Mouse (Mus musculus) forebrain, embryonic 16.5 days (tissue): ENCODE data around the gene Scnn1a. TPM values are rescaled to one million over a fixed set of nuclear protein-coding genes. Genes with fewer than 3 reads are reported as not detected.
"Not testable (repeated sequence)": the region's sequence is repeated elsewhere in the genome, so short reads cannot be mapped to it uniquely, and the experiment has no call there.

ENCODE experiments used
- ATAC-seq: fragments of 200-750 bp; cut with Nextera tagmentation; 2 replicates; pipeline ENCODE4 v1.8.0; 2017; ENCODE audit warnings: mild to moderate bottlenecking, moderate library complexity
- H3K27ac ChIP-seq: fragments of 300-500 bp; sonication (generic); 2 replicates; pipeline ENCODE4 v1.5.1; 2014; ENCODE audit warnings: low read length, control low read depth
- H3K27me3 ChIP-seq: fragments of 300-500 bp; sonication (generic); replicated peaks from 2 replicates; pipeline ENCODE4 v1.6.1; 2014; ENCODE audit warnings: low read length; ENCODE audit not compliant: control insufficient read depth, insufficient read depth
- H3K36me3 ChIP-seq: fragments of 300-500 bp; sonication (generic); 2 replicates; pipeline ENCODE4 v1.6.1; 2014; ENCODE audit not compliant: control insufficient read depth, insufficient read depth
- H3K4me1 ChIP-seq: fragments of 300-500 bp; sonication (generic); replicated peaks from 2 replicates; pipeline ENCODE4 v1.6.1; 2014; ENCODE audit warnings: low read length; ENCODE audit not compliant: control insufficient read depth, insufficient read depth
- H3K4me2 ChIP-seq: fragments of 300-500 bp; sonication (generic); 2 replicates; pipeline ENCODE4 v1.6.1; 2014; ENCODE audit warnings: mild to moderate bottlenecking, low read length, control low read depth
- H3K4me3 ChIP-seq: fragments of 300-500 bp; sonication (generic); replicated peaks from 2 replicates; pipeline ENCODE4 v1.5.1; 2014; ENCODE audit warnings: mild to moderate bottlenecking, low read length, control low read depth
- H3K9ac ChIP-seq: fragments of 300-500 bp; sonication (generic); replicated peaks from 2 replicates; pipeline ENCODE4 v1.6.1; 2014; ENCODE audit warnings: low read depth, low read length, control low read depth
- H3K9me3 ChIP-seq: fragments of 300-500 bp; sonication (generic); 2 replicates; pipeline ENCODE4 v1.6.1; 2016; ENCODE audit warnings: low read length; ENCODE audit not compliant: control insufficient read depth
- WGBS: fragments of 180-500 bp; shearing (Covaris S2); extraction: QIAGEN DNeasy Blood & Tissue Kit; methylation state at CpG from one replicate; pipeline ENCODE4 v1.1.7; 2014; 5-methylcytosine and 5-hydroxymethylcytosine counted together
- polyA plus RNA-seq: library from polyadenylated mRNA; unstranded; fragments of >200 nt; fragmentation: Nextera tagmentation; extraction: Ambion mirVana; gene quantifications from 2 replicates; pipeline ENCODE4 v1.2.1, GENCODE M21; 2015

The Scnn1a gene
- 0.34 and 0.39 TPM in 2 replicates for polyA plus RNA-seq

GRCm38 (mm10) chr6:125320323-125320722, at the start of gene Scnn1a:
Gene Scnn1a (plus strand): TSS chr6:125320659.
- no peak within 1 kb of the TSS for H3K4me2 ChIP-seq
- H3K27ac ChIP-seq, result no peak within 1 kb of the TSS
- 0 out of 2 replicates have a peak, but pooled peaks cover 3% of the 10 kb centered on the region for H3K4me1 ChIP-seq
- no peak within 1 kb of the TSS for H3K4me3 ChIP-seq
- no peaks in the 10 kb centered on the region for H3K9me3 ChIP-seq
- 86% methylated on average over 1 of the region's 1 CpGs for WGBS
- no peak for ATAC-seq
- no peaks in the 10 kb centered on the region for H3K36me3 ChIP-seq
- H3K27me3 ChIP-seq, result peaks cover 22% of the 10 kb centered on the region
- no peak within 1 kb of the TSS for H3K9ac ChIP-seq

DNA sequence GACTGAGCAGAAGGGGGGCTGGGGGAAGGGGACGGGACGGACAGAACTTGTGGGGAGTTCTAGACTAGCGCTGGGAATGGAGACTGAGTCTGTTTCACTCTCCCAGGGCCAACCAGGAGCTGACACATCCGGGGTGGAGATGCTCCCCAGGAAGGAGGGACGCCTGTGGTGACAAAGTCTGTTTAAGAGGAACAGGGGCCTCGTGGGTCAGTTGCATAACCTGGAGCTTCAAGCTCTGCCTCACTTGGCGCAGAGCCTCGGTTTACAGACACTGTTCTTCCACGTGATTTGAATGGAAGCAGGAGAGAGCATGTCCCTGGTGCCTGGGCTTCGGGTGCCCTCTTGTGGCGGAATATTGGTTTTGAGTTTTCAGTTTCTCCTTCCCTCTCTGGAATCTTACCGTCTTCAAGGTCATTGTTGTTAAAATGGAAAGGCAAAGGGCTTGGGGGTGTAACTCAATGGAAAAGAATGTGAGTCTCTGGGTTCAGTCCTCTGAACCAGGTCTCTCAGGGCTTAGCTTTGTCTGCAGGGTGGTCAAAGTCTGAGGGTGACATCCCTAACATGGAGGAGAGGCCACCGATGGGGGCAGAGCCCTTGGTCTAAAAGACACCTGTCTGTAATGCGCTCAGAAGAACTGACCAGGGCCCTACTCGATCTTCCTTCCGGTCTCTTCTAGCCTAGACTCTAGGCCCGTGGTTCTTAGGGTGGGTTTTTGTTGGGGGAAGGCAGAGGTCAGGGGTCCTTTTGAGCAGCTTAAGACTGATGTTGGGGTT, 48.8 kb upstream of the Scnn1a start:
- peak overlapping the region; percentile 25; the same call in 1 of the 2 replicates for H3K9ac ChIP-seq
- 22% methylated on average over 17 of the region's 17 CpGs for WGBS

DNA sequence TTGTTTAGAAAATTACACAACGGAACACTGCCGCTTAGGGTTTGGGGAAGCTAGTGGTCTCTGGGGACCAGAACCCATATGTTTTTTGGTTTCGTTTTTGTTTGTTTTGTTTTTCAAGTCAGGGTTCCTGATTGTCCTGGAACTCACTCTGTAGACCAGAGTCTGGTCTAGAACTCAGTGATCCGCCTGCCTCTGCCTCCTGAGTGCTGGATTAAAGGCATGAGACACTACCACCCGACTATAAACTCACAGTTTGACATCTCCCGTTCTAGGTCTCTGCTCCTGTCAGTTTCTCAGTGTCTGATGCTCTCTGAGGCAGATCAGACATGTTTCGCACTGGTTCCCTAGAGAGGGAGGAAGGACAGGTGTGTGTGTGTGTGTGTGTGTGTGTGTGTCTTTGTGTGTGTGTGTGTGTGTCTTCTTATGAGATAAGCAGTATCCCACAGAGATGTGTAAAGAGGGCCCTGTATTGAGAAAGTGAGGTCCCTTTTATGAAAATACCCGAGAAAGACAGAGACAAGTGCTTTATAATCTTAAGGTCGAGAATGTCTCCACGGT, 48.2 kb upstream of the Scnn1a start:
- Histone ChIP-seq H3K36me3 (no peaks in the 10 kb centered on the region), H3K4me3 (no peak overlapping the region), H3K4me1 (no peaks in the 10 kb centered on the region), H3K9ac (no peak overlapping the region), H3K27me3 (no peaks in the 10 kb centered on the region), H3K4me2 (no peak overlapping the region), H3K9me3 (no peaks in the 10 kb centered on the region), H3K27ac (no peak overlapping the region)
- WGBS, result 75% methylated on average over 10 of the region's 10 CpGs
- ATAC-seq, result no peak

More for the DNA sequence above, 48.8 kb upstream of the Scnn1a start:
- Histone ChIP-seq H3K9me3 (no peaks in the 10 kb centered on the region), H3K27ac (no peak overlapping the region), H3K4me2 (peak overlapping the region; percentile 49), H3K27me3 (no peaks in the 10 kb centered on the region), H3K36me3 (no peaks in the 10 kb centered on the region), H3K4me1 (no peaks in the 10 kb centered on the region), H3K4me3 (0 out of 2 replicates have a peak overlapping the region, but pooled peaks have one; percentile 7)
- ATAC-seq, result peak; percentile 94

DNA sequence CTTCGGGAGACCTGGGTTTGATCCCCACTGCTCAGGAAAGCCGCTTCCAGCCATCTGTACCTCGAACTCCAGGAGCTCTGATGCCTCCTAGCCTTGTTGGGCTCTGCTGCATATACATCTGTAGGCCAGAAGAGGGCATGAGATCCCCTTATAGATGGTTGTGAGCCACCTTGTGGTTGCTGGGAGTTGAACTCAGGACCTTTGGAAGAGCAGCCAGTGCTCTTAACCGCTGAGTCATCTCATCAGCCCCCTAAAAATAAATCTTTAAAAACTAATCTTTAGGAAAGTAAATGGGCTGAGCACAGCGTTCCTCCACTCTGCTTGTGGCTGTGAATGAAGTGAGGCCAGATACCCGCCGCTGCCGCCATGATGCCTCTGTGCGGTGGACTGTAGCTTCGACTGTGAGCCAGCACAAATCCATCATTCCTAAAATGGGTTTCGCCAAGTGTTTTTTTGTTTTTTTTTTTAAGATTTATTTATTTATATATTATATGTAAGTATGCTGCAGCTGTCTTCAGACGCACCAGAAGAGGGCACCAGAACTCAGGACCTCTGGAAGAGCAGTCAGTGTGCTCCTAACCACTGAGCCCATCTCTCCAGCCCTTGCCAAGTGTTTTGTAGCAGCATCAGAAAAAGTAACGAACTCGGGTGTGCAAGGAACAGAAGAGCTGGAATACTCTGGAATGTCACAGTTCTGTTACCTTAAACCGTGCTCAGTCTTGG, 45.5 kb upstream of the Scnn1a start:
- no peak for ATAC-seq
- H3K9ac ChIP-seq, result no peak overlapping the region
- no peak overlapping the region for H3K4me2 ChIP-seq
- H3K27ac ChIP-seq, result no peak overlapping the region
- no peaks in the 10 kb centered on the region for H3K4me1 ChIP-seq
- 58% methylated on average over 15 of the region's 15 CpGs for WGBS
- H3K9me3 ChIP-seq, result no peaks in the 10 kb centered on the region
- no peaks in the 10 kb centered on the region for H3K27me3 ChIP-seq
- no peak overlapping the region for H3K4me3 ChIP-seq
- no peaks in the 10 kb centered on the region for H3K36me3 ChIP-seq

- no peaks in the 10 kb centered on the region for H3K9me3 ChIP-seq
- H3K4me3 ChIP-seq, result no peak overlapping the region
- no peak overlapping the region for H3K27ac ChIP-seq
- WGBS, result 68% methylated on average over 8 of the region's 8 CpGs
- no peak overlapping the region for H3K9ac ChIP-seq
- H3K27me3 ChIP-seq, result no peaks in the 10 kb centered on the region
- no peaks in the 10 kb centered on the region for H3K36me3 ChIP-seq
- H3K4me1 ChIP-seq, result no peaks in the 10 kb centered on the region
- no peak overlapping the region for H3K4me2 ChIP-seq
- no peak for ATAC-seq
Measured at GRCm38 (mm10) chr6:125279729-125280128, 40.7 kb upstream of the Scnn1a start.

GRCm38 (mm10) chr6:125282721-125283120, 37.7 kb upstream of the Scnn1a start:
- H3K4me1 ChIP-seq, H3K36me3 ChIP-seq, H3K27ac ChIP-seq, H3K9ac ChIP-seq, H3K27me3 ChIP-seq, H3K9me3 ChIP-seq, ATAC-seq, H3K4me2 ChIP-seq, H3K4me3 ChIP-seq: not testable (repeated sequence)
- WGBS, result 89% methylated on average over 13 of the region's 13 CpGs

DNA sequence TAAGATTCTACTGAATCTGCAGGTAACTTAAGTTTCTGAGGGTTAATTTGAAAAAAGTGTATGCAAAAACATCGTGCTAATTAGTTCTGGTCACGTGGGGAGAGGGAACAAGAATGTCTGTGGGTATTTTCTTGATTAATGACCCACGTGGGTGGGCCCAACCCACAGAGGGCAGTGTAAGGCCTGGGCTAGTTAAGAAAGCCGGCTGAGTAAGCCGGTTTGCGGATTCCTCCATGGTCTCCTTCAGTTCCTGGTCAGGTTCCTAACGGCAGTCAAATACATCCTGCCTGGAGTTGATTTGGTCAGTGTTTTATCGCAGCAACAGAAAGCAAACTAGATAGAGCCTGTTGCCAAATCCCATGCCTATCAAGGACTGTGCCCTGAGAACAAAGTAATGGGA, 36.2 kb upstream of the Scnn1a start:
- Histone ChIP-seq H3K36me3 (no peaks in the 10 kb centered on the region), H3K4me1 (no peaks in the 10 kb centered on the region), H3K4me3 (no peak overlapping the region), H3K4me2 (no peak overlapping the region), H3K27me3 (no peaks in the 10 kb centered on the region), H3K27ac (no peak overlapping the region), H3K9ac (no peak overlapping the region), H3K9me3 (no peaks in the 10 kb centered on the region)
- WGBS, result 49% methylated on average over 8 of the region's 8 CpGs
- no peak for ATAC-seq

DNA sequence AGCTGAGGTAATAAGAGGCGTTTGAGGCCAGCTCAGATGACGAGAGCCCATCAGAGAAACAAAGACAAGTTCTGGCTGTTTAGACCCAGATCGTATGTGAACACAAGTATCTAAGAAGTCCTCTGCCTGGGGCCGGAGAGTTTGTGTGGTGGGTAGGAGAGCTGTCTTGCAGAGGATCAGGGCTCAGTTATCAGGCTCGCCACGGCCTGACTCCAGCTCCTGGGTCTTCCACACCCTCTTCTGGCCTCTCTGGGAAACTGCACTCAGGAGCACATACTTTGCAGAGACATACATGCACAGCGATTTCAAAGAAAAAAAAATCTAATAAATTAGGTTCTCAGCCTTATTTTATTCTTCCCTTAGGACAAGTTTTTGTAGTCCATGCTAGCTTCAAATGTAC, 35.7 kb upstream of the Scnn1a start:
- H3K27me3 ChIP-seq, result no peaks in the 10 kb centered on the region
- no peaks in the 10 kb centered on the region for H3K4me1 ChIP-seq
- no peak overlapping the region for H3K27ac ChIP-seq
- H3K36me3 ChIP-seq, result no peaks in the 10 kb centered on the region
- no peak overlapping the region for H3K4me3 ChIP-seq
- no peak overlapping the region for H3K9ac ChIP-seq
- 91% methylated on average over 7 of the region's 7 CpGs for WGBS
- no peak overlapping the region for H3K4me2 ChIP-seq
- no peak for ATAC-seq
- H3K9me3 ChIP-seq, result no peaks in the 10 kb centered on the region

GRCm38 (mm10) chr6:125285890-125286289, 34.6 kb upstream of the Scnn1a start, which contains the start of gene Tuba3a:
Gene Tuba3a (minus strand): TSS chr6:125286042.
- Histone ChIP-seq H3K4me1 (no peaks in the 10 kb centered on the region), H3K4me3 (no peak within 1 kb of the TSS), H3K27me3 (no peaks in the 10 kb centered on the region), H3K4me2 (no peak within 1 kb of the TSS), H3K9me3 (no peaks in the 10 kb centered on the region), H3K9ac (no peak within 1 kb of the TSS), H3K36me3 (no peaks in the 10 kb centered on the region), H3K27ac (no peak within 1 kb of the TSS)
- 97% methylated on average over 22 of the region's 22 CpGs for WGBS
- ATAC-seq, result no peak
